Mouse (Mus musculus): ENCODE measurements around the gene Shroom2. TPM values are rescaled to one million over a fixed set of nuclear protein-coding genes. Genes with fewer than 3 reads are reported as not detected.

Gene Shroom2
- polyA plus RNA-seq, 1 experiment = 6.4 TPM

- DNase-seq (ENCODE audit: low read depth) = no peak
Measured at GRCm38 (mm10) chrX:152701679-152702078, 67.6 kb downstream of the Shroom2 start.

GRCm38 (mm10) chrX:152690788-152691291 lies 78.4 kb downstream of the Shroom2 start:
- DNase-seq (ENCODE audit: low read depth) = no peak

- DNase-seq (ENCODE audit: low read depth) = no peak
Measured at GRCm38 (mm10) chrX:152679190-152679814, 90.0 kb downstream of the Shroom2 start.

- no peak for DNase-seq (ENCODE audit: low read depth)
Measured at GRCm38 (mm10) chrX:152676357-152676756, 92.9 kb downstream of the Shroom2 start.

DNA sequence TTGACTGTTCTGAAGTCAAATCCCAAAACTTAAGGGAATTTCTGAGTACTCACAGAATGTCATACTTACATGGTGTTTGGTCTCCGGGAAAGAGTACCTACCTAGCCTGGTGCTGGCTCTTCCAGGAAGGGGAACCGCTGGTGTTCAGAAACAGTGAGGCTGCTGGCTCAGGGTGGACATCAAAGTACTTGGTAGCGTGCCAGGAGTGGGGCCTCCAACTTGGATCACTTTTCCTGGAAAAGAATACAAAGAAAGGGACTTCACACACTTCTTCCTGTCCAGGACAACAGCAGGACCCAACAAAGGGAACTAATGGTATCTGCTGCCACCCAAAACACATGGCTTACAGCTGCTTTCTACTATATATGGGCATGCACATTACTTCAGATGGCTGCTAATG lies 95.8 kb downstream of the Shroom2 start:
- DNase-seq (ENCODE audit: low read depth) = no peak

- no peak for DNase-seq (ENCODE audit: low read depth)
Measured at GRCm38 (mm10) chrX:152657363-152658036, 111.8 kb downstream of the Shroom2 start.

DNA sequence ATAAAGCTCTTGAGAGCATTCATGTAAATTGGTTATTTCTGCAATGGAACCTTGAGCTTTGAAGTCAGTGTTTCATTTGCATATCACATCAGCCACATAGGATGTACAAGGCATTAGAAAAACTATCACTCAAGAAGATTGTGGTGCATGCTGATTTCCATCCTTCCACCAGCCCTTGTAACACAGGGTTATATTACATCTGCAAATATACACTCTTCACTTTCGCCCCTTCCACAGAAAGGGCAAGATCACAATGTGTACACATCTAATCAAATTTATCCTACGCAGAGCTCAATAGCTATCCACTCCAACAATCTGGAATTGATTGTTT lies 112.7 kb downstream of the Shroom2 start:
- DNase-seq (ENCODE audit: low read depth) = no peak

- no peak for DNase-seq (ENCODE audit: low read depth)
Measured at GRCm38 (mm10) chrX:152655796-152656608, 113.3 kb downstream of the Shroom2 start.

- DNase-seq (ENCODE audit: low read depth) = no peak
Measured at GRCm38 (mm10) chrX:152652676-152653075, 116.6 kb downstream of the Shroom2 start.

DNA sequence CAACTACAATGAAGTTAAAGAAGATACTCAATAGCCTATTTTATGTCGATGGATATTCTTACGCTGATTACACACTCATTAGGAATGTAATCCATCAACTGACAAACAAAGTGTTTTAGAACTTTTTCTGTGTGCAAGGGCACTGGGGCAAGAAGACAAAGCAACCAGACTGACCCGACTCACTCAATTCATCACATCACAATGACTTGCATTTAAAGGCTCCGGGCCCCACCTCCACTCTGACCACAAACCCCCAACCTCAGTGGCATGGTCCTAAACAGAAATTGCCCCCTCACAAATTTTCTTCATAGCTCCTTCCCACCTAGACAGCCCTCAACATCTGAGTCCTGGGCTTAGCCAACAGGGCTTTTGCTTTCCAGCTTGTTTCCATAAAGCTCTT lies 124.4 kb downstream of the Shroom2 start:
- no peak for DNase-seq (ENCODE audit: low read depth)

- DNase-seq (ENCODE audit: low read depth) = no peak
Measured at GRCm38 (mm10) chrX:152643679-152644638, 125.3 kb downstream of the Shroom2 start.

DNA sequence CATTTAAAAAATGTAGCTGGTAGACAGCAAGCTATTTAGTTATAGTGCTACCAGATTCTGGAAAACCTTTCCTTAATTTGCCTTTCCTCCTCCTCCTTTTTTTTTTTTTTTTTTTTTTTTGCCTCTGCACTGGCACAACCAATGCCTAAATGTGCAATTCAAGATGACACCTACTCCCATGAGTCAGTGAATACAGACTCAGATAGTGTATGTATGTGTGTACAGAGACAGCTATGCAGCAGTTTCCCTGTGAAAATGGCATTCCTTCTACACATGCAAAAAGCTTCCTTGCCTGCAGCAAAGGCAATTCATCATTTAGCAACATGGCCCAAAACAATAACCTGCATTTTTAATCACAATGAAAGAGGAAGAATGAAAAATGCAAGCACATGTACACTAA lies 126.1 kb downstream of the Shroom2 start:
- DNase-seq (ENCODE audit: low read depth) = no peak

DNA sequence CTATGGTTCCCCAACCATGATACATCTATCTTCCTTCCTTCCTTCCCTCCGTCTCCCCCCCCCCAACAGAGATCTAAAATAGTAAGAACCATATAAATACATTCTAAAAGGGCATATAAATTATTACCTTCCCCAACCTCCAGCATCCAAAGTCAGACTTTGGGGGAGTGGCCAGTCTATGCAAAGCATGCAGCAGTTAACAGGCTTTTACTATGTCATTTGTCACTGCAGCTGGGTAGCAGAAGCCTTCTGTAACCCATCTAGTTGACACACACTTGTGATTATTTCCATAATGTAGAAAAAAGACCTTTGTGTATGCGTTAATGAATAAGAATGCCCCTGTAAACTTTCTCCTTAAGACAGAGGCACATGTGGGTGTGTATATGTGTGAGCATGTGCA lies 126.6 kb downstream of the Shroom2 start:
- no peak for DNase-seq (ENCODE audit: low read depth)

GRCm38 (mm10) chrX:152635397-152635796 lies 133.9 kb downstream of the Shroom2 start:
- DNase-seq (ENCODE audit: low read depth) = no peak

DNA sequence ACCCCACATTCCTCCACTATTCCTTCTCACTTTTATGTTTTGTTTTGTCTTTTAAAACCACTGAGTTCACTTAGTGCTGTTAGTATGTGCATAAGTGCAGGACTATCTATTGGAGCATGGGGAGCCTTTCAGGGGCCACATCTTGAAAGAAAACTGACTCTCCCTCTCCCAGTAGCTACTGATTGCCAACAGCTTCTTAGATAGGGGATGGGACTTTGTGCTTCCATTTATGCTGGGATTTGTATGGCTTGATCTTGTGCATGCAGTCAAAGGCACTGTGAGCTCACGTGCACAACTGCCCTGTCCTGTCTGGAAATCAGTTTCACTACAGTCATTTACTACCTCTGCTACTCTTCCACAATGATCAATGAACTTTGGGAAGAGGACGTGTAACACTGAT lies 147.9 kb downstream of the Shroom2 start:
- no peak for DNase-seq (ENCODE audit: low read depth)

DNA sequence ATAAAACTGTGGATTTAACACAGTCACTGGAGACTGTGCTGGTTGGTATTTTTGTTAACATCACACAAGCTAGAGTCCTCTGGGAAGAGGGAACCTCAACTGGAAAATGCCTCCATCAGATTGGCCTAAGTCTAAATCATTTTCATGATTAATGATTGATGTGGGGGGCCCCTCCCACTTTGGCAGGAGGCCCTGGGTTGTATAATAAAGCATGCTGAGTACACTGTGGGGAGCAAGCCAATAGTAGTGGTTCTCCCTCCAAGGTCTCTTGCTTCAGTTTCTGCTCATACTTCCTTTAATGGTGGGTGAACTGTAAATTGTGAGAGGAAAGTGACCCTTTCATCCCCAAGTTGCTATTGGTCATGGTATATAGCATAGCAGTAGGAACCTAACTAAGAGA lies 148.3 kb downstream of the Shroom2 start:
- DNase-seq (ENCODE audit: low read depth) = no peak

- no peak for DNase-seq (ENCODE audit: low read depth)
Measured at GRCm38 (mm10) chrX:152618464-152618863, 150.8 kb downstream of the Shroom2 start.

DNA sequence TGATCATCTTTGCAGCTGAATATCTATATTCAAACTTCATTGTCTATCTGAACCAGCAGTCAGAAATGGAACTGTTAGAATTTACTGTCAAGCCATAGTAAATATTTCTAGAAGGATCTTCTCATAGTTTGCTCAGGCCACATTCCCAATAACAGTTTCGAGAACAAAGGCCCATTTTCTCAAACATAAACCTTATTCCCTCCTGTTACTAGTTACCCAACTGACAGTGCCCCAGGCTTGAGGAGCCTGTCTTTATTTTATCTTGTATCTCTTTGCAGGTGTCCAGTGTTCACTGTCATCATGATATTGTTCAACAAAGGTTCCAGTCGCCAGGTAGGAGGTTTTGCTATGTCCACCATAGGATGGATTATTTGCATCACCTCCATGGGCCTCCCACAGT lies 206.2 kb downstream of the Shroom2 start, which contains the start of gene Cldn34a:
Gene Cldn34a (plus strand): TSS at position 301 of the 400 bp plus-strand sequence.
- DNase-seq (ENCODE audit: low read depth) = no peak

Measured in gonadal fat pad, adult 2 months (tissue).